Mouse (Mus musculus) ES-E14 (cell line): ENCODE results near the gene Cfap46. TPM values are rescaled to one million over a fixed set of nuclear protein-coding genes. Genes with fewer than 3 reads are reported as not detected.
A peak's percentile ranks its signal among the peaks of the same experiment; 100 is the strongest.

ENCODE experiments used
- DNase-seq: peaks from one replicate; pipeline ENCODE4 v3.0.0-alpha.2; 2013; ENCODE audit warnings: low read depth, low spot score
- H3K27ac ChIP-seq: 2 replicates; pipeline ENCODE4 v1.5.1; 2012; ENCODE audit warnings: low read depth, mild to moderate bottlenecking, low read length, moderate library complexity, mixed read lengths; ENCODE audit not compliant: poor library complexity, insufficient read depth, severe bottlenecking
- H3K36me3 ChIP-seq: 2 replicates; pipeline ENCODE4 v1.6.1; 2012; ENCODE audit warnings: mild to moderate bottlenecking, low read length, moderate library complexity, mixed read lengths; ENCODE audit not compliant: control insufficient read depth, poor library complexity, insufficient read depth, severe bottlenecking
- H3K4me1 ChIP-seq, 2 experiments: fragments of 150-350 bp in 1 of 2; sonication (generic) in 1 of 2; 2 replicates each; pipeline ENCODE4 v1.6.1; 2012; ENCODE audit warnings: low read length in 2 of 2, mild to moderate bottlenecking in 1 of 2, mixed read lengths in 1 of 2; ENCODE audit not compliant: control insufficient read depth in 2 of 2, insufficient read depth in 2 of 2, poor library complexity in 1 of 2
- H3K4me3 ChIP-seq, 2 experiments: fragments of 150-350 bp in 1 of 2; sonication (generic) in 1 of 2; 2 replicates each; pipeline ENCODE4 v1.5.1; 2012; ENCODE audit warnings: low read length in 2 of 2, low read depth in 1 of 2, mild to moderate bottlenecking in 1 of 2, mixed read lengths in 1 of 2; ENCODE audit not compliant: insufficient read depth in 1 of 2, poor library complexity in 1 of 2, severe bottlenecking in 1 of 2
- H3K9ac ChIP-seq: 2 replicates; pipeline ENCODE4 v1.6.1; 2012; ENCODE audit warnings: low read depth, mild to moderate bottlenecking, low read length, mixed read lengths; ENCODE audit not compliant: poor library complexity, insufficient read depth, severe bottlenecking
- H3K9me3 ChIP-seq: fragments of 150-350 bp; sonication (generic); 2 replicates; pipeline ENCODE4 v1.6.1; 2012; ENCODE audit warnings: low read depth, mild to moderate bottlenecking, low read length; ENCODE audit not compliant: control insufficient read depth, insufficient read depth
- CHD2 ChIP-seq: IDR thresholded peaks from 2 replicates; pipeline ENCODE4 v1.6.1; 2014; ENCODE audit warnings: mild to moderate bottlenecking, low read depth, low read length, inconsistent platforms
- HCFC1 ChIP-seq: IDR thresholded peaks from 2 replicates; pipeline ENCODE4 v1.6.1; 2012; ENCODE audit warnings: low read length, inconsistent platforms, borderline replicate concordance; ENCODE audit not compliant: insufficient read depth
- MAFK ChIP-seq: IDR thresholded peaks from 2 replicates; pipeline ENCODE4 v1.6.1; 2014; ENCODE audit warnings: mild to moderate bottlenecking, low read depth, low read length, inconsistent platforms; ENCODE audit not compliant: insufficient read depth
- ZC3H11A ChIP-seq: IDR thresholded peaks from 2 replicates; pipeline ENCODE4 v1.6.1; 2012; ENCODE audit warnings: low read depth, mild to moderate bottlenecking, inconsistent platforms, low read length, borderline replicate concordance
- ZNF384 ChIP-seq: IDR thresholded peaks from 2 replicates; pipeline ENCODE4 v1.6.1; 2012; ENCODE audit warnings: low read depth, low read length, inconsistent platforms
- in situ Hi-C, 2 experiments: fragments of 600-800 bp; cut with MboI; formaldehyde crosslinking; loops; one replicate each; pipeline ENCODE4 v1.15.1; 2025; ENCODE audit warnings: low sequenced_read_pairs in 2 of 2, inconsistent platforms in 1 of 2; ENCODE audit not compliant: unreplicated experiment in 2 of 2
- total RNA-seq: library from RNA; depleted of rRNA; stranded (reverse); fragments of 300-350 nt; gene quantifications from 2 replicates; pipeline ENCODE4 v1.2.3, GENCODE M21; 2012

Gene Cfap46
- total RNA-seq, 1 experiment, result 0.36 TPM

GRCm38 (mm10) chr7:139584221-139585175 is 99.1 kb downstream of the Cfap46 start:
- Histone ChIP-seq H3K36me3 (no peaks in the 10 kb centered on the region), H3K9ac (no peak overlapping the region), H3K27ac (no peak overlapping the region), H3K4me1 (peaks cover 2 to 14% of the 10 kb centered on the region in 2 experiments), H3K4me3 (peak overlapping the region; percentile 24 to 28; a peak in 3 of 4 replicates), H3K9me3 (no peaks in the 10 kb centered on the region)
- DNase-seq, result no peak
- in situ Hi-C loops, result no loop called here
- TF ChIP-seq ZC3H11A, result no peak
- no peak for TF ChIP-seq MAFK
- TF ChIP-seq ZNF384, result no peak
- TF ChIP-seq CHD2, result no peak
- TF ChIP-seq HCFC1, result no peak

GRCm38 (mm10) chr7:139583094-139583737 is 100.4 kb downstream of the Cfap46 start:
- H3K36me3 ChIP-seq, result no peaks in the 10 kb centered on the region
- H3K27ac ChIP-seq, result no peak overlapping the region
- in situ Hi-C loops, result no loop called here
- H3K4me3 ChIP-seq, result no peak overlapping the region
- no peak overlapping the region for H3K9ac ChIP-seq
- no peaks in the 10 kb centered on the region for H3K9me3 ChIP-seq
- no peak for TF ChIP-seq ZNF384
- peaks cover 2 to 17% of the 10 kb centered on the region in 2 experiments for H3K4me1 ChIP-seq
- DNase-seq, result no peak

- in situ Hi-C loops, result no loop called here
- DNase-seq, result no peak
- Histone ChIP-seq H3K4me1 (peaks cover 2 to 18% of the 10 kb centered on the region in 2 experiments), H3K27ac (no peak within 1 kb of the TSS), H3K4me3 (peak within 1 kb of the TSS; percentile 67 to 74), H3K9ac (peak within 1 kb of the TSS; percentile 21), H3K9me3 (no peaks in the 10 kb centered on the region), H3K36me3 (no peaks in the 10 kb centered on the region)
- TF ChIP-seq ZNF384, result no peak
- TF ChIP-seq CHD2, result no peak
- TF ChIP-seq ZC3H11A, result no peak
- no peak for TF ChIP-seq MAFK
- no peak for TF ChIP-seq HCFC1
Observed at GRCm38 (mm10) chr7:139582595-139582994, 101.0 kb downstream of the Cfap46 start, which contains the start of gene Nkx6-2. TSS of gene Nkx6-2 (minus strand) at chr7:139582797.

GRCm38 (mm10) chr7:139581801-139582571 is 101.6 kb downstream of the Cfap46 start:
- Histone ChIP-seq H3K4me1 (peaks cover 2 to 21% of the 10 kb centered on the region in 2 experiments), H3K4me3 (peak overlapping the region; percentile 67 to 74)
- in situ Hi-C loops, result no loop called here

More at GRCm38 (mm10) chr7:139581801-139582571, 101.6 kb downstream of the Cfap46 start:
- TF ChIP-seq ZC3H11A (no peak), MAFK (no peak), HCFC1 (no peak), CHD2 (no peak), ZNF384 (no peak)
- H3K9ac ChIP-seq, result peak overlapping the region; percentile 21
- no peak for DNase-seq
- H3K9me3 ChIP-seq, result no peaks in the 10 kb centered on the region
- no peak overlapping the region for H3K27ac ChIP-seq
- no peaks in the 10 kb centered on the region for H3K36me3 ChIP-seq
